Mouse (Mus musculus): ENCODE data around the gene Pttg1ip. TPM values are rescaled to one million over a fixed set of nuclear protein-coding genes. Genes with fewer than 3 reads are reported as not detected.

Gene Pttg1ip
- polyA plus RNA-seq (2015; fragmentation: Nextera tagmentation; extraction: Ambion mirVana): 149 and 152 TPM in 2 replicates

GRCm38 (mm10) chr10:77581408-77582284, at the start of gene Pttg1ip:
Pttg1ip (plus strand) TSS chr10:77581720.
- H3K9me3 ChIP-seq (replicated peaks): no peaks in the 10 kb centered on the region
- peak within 1 kb of the TSS; percentile 70 for H3K4me2 ChIP-seq
- peak; percentile 96 for ATAC-seq (replicated peaks; ENCODE audit: low FRiP score)

DNA sequence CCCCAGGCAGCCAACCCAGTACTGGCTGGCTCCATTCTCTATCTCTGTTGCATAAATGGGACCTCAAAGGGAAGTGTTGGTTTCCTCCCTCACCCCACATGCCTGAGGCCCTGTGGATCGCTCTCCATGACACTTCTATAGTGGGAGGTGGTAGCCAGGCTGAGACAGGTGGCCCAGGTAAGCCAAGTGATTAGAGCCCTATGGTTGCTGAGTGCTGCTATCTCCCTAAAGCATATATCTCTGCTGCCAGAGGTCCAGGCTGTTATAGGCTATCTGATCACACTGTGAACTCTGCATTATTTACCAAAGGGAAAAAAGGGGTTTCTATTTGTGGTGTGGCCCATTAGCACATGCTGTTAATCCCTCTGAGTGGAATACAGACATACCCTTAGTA, 49.5 kb upstream of the Pttg1ip start:
- no peaks in the 10 kb centered on the region for H3K9me3 ChIP-seq (replicated peaks)
- H3K36me3 ChIP-seq: no peaks in the 10 kb centered on the region
- H3K4me3 ChIP-seq (replicated peaks): no peak overlapping the region
- no peaks in the 10 kb centered on the region for H3K27me3 ChIP-seq
- H3K9ac ChIP-seq: no peak overlapping the region
- no peak for ATAC-seq (replicated peaks; ENCODE audit: low FRiP score)
- no peak overlapping the region for H3K4me2 ChIP-seq
- WGBS: 77% methylated on average over 1 of the region's 1 CpGs
- no peaks in the 10 kb centered on the region for H3K4me1 ChIP-seq
- H3K27ac ChIP-seq: no peak overlapping the region

More at GRCm38 (mm10) chr10:77581408-77582284, at the start of gene Pttg1ip:
- WGBS: under 1% methylated on average over 64 of the region's 64 CpGs
- H3K4me3 ChIP-seq (replicated peaks): peak within 1 kb of the TSS; percentile 82
- H3K4me1 ChIP-seq: peaks cover 28% of the 10 kb centered on the region
- H3K27ac ChIP-seq: peak within 1 kb of the TSS; percentile 97
- H3K9ac ChIP-seq: peak within 1 kb of the TSS; percentile 90
- no peaks in the 10 kb centered on the region for H3K36me3 ChIP-seq
- H3K27me3 ChIP-seq: no peaks in the 10 kb centered on the region

DNA sequence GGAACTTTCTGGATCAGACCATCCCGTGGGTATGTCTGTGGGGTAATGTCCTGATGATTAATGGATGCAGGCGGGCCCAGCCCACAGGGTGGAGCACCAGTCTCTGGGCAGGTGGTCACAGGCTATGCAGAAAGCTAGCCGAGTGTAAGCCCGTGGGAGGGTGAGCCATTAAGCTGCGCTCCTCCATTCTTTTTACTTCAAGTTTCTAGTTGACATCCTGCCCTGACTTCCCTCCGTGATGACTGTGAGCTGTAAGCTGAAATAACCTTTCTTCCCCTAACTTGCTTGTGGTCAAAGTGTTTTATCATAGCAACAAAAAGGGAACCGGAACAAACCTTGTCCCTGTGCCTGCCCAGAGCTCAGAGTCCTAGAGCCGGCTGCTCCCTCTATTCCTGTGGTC, 44.8 kb upstream of the Pttg1ip start:
- Histone ChIP-seq H3K4me2 (no peak overlapping the region), H3K4me1 (no peaks in the 10 kb centered on the region), H3K36me3 (no peaks in the 10 kb centered on the region), H3K27me3 (no peaks in the 10 kb centered on the region), H3K9me3 (replicated peaks) (no peaks in the 10 kb centered on the region), H3K4me3 (replicated peaks) (no peak overlapping the region), H3K27ac (no peak overlapping the region), H3K9ac (no peak overlapping the region)
- 44% methylated on average over 8 of the region's 8 CpGs for WGBS
- ATAC-seq (replicated peaks; ENCODE audit: low FRiP score): no peak

GRCm38 (mm10) chr10:77537215-77538209, 44.0 kb upstream of the Pttg1ip start:
- Histone ChIP-seq H3K4me2 (no peak overlapping the region), H3K9me3 (replicated peaks) (no peaks in the 10 kb centered on the region), H3K27ac (no peak overlapping the region), H3K27me3 (no peaks in the 10 kb centered on the region), H3K4me1 (no peaks in the 10 kb centered on the region), H3K9ac (no peak overlapping the region), H3K36me3 (no peaks in the 10 kb centered on the region), H3K4me3 (replicated peaks) (no peak overlapping the region)
- ATAC-seq (replicated peaks; ENCODE audit: low FRiP score): no peak
- 79% methylated on average over 11 of the region's 11 CpGs for WGBS

DNA sequence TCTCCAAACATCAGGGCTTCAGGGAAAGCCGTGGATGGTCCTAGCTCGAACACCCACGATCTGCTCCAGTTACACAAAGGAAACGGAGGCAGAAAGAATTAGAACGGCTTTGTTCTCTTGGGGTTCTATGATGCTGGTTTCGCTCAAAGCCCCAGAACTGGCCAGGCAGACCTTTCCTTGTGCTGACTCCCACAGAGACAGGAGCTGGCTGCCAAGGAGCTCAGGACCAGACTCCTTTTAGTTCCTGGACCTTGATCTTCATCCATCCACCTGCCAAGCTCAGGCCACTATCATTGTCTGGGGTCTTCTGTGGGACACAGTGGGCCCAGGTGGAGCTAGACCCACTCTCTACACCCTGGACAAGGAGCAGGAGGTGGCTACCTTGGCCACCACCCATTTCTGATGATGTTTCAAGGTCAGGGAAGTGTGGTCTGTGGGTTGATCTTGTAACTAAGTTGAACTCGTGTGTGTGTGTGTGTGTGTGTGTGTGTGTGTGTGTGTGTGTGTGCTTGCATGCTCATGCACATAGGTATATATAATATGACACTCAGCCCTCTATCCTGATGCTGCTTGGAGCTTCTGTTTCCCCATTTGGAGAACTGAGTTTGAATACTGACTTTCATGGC, 42.1 kb upstream of the Pttg1ip start:
- no peak for ATAC-seq (replicated peaks; ENCODE audit: low FRiP score)
- no peaks in the 10 kb centered on the region for H3K9me3 ChIP-seq (replicated peaks)
- WGBS: 67% methylated on average over 7 of the region's 7 CpGs

GRCm38 (mm10) chr10:77540576-77541102, 40.9 kb upstream of the Pttg1ip start:
- Histone ChIP-seq H3K4me3 (replicated peaks) (no peak overlapping the region), H3K4me1 (no peaks in the 10 kb centered on the region), H3K9ac (no peak overlapping the region), H3K36me3 (no peaks in the 10 kb centered on the region), H3K27ac (no peak overlapping the region), H3K4me2 (no peak overlapping the region), H3K9me3 (replicated peaks) (no peaks in the 10 kb centered on the region), H3K27me3 (no peaks in the 10 kb centered on the region)
- no peak for ATAC-seq (replicated peaks; ENCODE audit: low FRiP score)
- WGBS: 86% methylated on average over 4 of the region's 4 CpGs

More for the DNA sequence above, 42.1 kb upstream of the Pttg1ip start:
- no peak overlapping the region for H3K9ac ChIP-seq
- no peaks in the 10 kb centered on the region for H3K4me1 ChIP-seq
- no peak overlapping the region for H3K27ac ChIP-seq
- H3K4me3 ChIP-seq (replicated peaks): no peak overlapping the region
- no peaks in the 10 kb centered on the region for H3K36me3 ChIP-seq
- H3K27me3 ChIP-seq: no peaks in the 10 kb centered on the region
- no peak overlapping the region for H3K4me2 ChIP-seq

GRCm38 (mm10) chr10:77541864-77542666, 39.5 kb upstream of the Pttg1ip start:
- Histone ChIP-seq H3K4me2 (no peak overlapping the region), H3K27me3 (no peaks in the 10 kb centered on the region), H3K4me3 (replicated peaks) (no peak overlapping the region), H3K4me1 (no peaks in the 10 kb centered on the region), H3K36me3 (no peaks in the 10 kb centered on the region), H3K9me3 (replicated peaks) (no peaks in the 10 kb centered on the region), H3K9ac (no peak overlapping the region), H3K27ac (no peak overlapping the region)
- 78% methylated on average over 10 of the region's 10 CpGs for WGBS
- ATAC-seq (replicated peaks; ENCODE audit: low FRiP score): no peak

DNA sequence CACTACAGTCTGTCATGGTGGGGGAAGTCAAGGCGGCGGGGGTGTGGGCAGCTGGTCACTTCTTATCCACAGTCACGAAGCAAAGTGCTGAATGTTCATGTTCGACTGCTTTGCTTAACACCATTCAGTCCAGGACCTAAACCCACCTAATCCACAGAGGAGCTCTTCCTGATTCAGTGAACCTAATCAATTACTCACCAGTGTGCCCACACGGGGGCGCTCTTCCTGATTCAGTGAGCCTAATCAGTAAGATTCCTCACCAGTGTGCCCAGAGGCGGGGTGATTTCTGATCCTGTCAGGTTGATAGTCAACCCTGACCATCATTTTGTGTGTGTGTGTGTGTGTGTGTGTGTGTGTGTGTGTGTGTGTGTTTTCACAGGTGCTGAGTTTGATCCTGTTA, 38.3 kb upstream of the Pttg1ip start:
- Histone ChIP-seq H3K27ac (no peak overlapping the region), H3K4me3 (replicated peaks) (no peak overlapping the region), H3K9ac (no peak overlapping the region), H3K27me3 (no peaks in the 10 kb centered on the region), H3K4me1 (no peaks in the 10 kb centered on the region), H3K36me3 (no peaks in the 10 kb centered on the region), H3K4me2 (no peak overlapping the region), H3K9me3 (replicated peaks) (no peaks in the 10 kb centered on the region)
- 54% methylated on average over 7 of the region's 7 CpGs for WGBS
- no peak for ATAC-seq (replicated peaks; ENCODE audit: low FRiP score)

DNA sequence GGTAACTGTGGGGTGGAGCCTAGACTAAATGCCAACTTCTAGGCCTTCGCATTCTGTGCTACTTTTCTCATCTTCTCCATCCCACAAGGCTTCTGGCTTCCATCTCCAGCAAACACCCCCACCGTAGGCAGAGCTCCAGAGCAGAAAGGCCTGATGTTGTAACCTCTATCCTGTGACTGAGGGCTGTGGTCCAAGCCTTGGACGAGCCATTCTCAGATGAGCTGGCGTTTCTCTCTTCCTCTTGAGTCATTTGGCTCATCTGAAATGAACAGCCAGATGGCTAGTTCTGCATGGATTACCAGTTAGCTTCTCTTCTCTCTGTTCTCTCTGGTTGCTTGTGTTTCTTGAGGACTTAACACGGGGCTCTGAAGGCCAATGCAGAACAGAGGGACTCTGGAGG, 36.6 kb upstream of the Pttg1ip start:
- Histone ChIP-seq H3K4me3 (replicated peaks) (no peak overlapping the region), H3K9me3 (replicated peaks) (no peaks in the 10 kb centered on the region), H3K9ac (no peak overlapping the region), H3K4me2 (no peak overlapping the region), H3K36me3 (no peaks in the 10 kb centered on the region), H3K27ac (no peak overlapping the region), H3K27me3 (no peaks in the 10 kb centered on the region), H3K4me1 (no peaks in the 10 kb centered on the region)
- no peak for ATAC-seq (replicated peaks; ENCODE audit: low FRiP score)
- 75% methylated on average over 5 of the region's 5 CpGs for WGBS

GRCm38 (mm10) chr10:77548576-77548975, 32.9 kb upstream of the Pttg1ip start:
- Histone ChIP-seq H3K4me1 (no peaks in the 10 kb centered on the region), H3K9ac (no peak overlapping the region), H3K27me3 (no peaks in the 10 kb centered on the region), H3K4me2 (no peak overlapping the region), H3K4me3 (replicated peaks) (no peak overlapping the region), H3K9me3 (replicated peaks) (no peaks in the 10 kb centered on the region), H3K27ac (no peak overlapping the region), H3K36me3 (no peaks in the 10 kb centered on the region)
- 85% methylated on average over 10 of the region's 10 CpGs for WGBS
- no peak for ATAC-seq (replicated peaks; ENCODE audit: low FRiP score)

DNA sequence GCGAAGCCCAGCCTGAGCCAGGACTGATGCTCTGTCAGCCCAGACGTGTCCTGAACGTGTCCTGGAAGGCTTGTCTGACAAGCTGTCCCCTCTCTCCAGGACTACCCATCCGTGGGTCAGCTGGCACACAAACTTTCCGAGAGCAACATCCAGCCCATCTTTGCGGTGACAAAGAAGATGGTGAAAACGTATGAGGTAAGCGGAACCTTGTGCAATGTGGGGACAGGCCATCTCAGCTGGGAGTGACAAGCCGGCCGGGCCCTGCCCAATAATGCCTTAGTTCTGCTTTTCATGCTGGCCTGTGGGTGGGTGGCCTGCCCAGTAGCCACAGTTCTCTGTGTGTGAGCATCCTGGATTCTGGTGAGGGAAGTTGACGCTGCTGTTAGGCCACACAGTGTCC, 30.6 kb upstream of the Pttg1ip start:
- H3K4me1 ChIP-seq: no peaks in the 10 kb centered on the region
- H3K4me3 ChIP-seq (replicated peaks): no peak overlapping the region
- no peak overlapping the region for H3K27ac ChIP-seq
- H3K36me3 ChIP-seq: no peaks in the 10 kb centered on the region
- H3K27me3 ChIP-seq: no peaks in the 10 kb centered on the region
- WGBS: 80% methylated on average over 11 of the region's 11 CpGs
- no peak for ATAC-seq (replicated peaks; ENCODE audit: low FRiP score)
- no peak overlapping the region for H3K9ac ChIP-seq
- H3K9me3 ChIP-seq (replicated peaks): no peaks in the 10 kb centered on the region
- no peak overlapping the region for H3K4me2 ChIP-seq

All from kidney, embryonic 15.5 days (tissue).